Mouse (Mus musculus) thymus, postnatal 4 days (tissue): Measurements from ENCODE around the gene Stambpl1.
"Not testable (repeated sequence)": the region's sequence is repeated elsewhere in the genome, so short reads cannot be mapped to it uniquely, and the experiment has no call there.

ENCODE experiments used
- DNase-seq: peaks from one replicate; pipeline ENCODE4 v3.0.0; 2021

Gene Stambpl1

GRCm38 (mm10) chr19:34198901-34199300, 6.9 kb downstream of the Stambpl1 start:
- no peak for DNase-seq

- no peak for DNase-seq
These were observed 7.5 kb downstream of the Stambpl1 start for GRCm38 (mm10) chr19:34199488-34199887.

GRCm38 (mm10) chr19:34202668-34203067, 10.6 kb downstream of the Stambpl1 start:
- DNase-seq = peak; percentile 56

GRCm38 (mm10) chr19:34206128-34206527, 14.1 kb downstream of the Stambpl1 start:
- DNase-seq = not testable (repeated sequence)

GRCm38 (mm10) chr19:34206760-34207440, 14.9 kb downstream of the Stambpl1 start:
- DNase-seq = no peak

- no peak for DNase-seq
These were observed 17.0 kb downstream of the Stambpl1 start for GRCm38 (mm10) chr19:34209031-34209430.

GRCm38 (mm10) chr19:34209930-34210581, 18.0 kb downstream of the Stambpl1 start:
- DNase-seq = no peak

- DNase-seq = no peak
These were observed 18.8 kb downstream of the Stambpl1 start for GRCm38 (mm10) chr19:34210841-34211240.

GRCm38 (mm10) chr19:34212489-34213250, 20.6 kb downstream of the Stambpl1 start:
- DNase-seq = no peak

GRCm38 (mm10) chr19:34213251-34213645, 21.2 kb downstream of the Stambpl1 start:
- no peak for DNase-seq

GRCm38 (mm10) chr19:34214136-34214535, 22.1 kb downstream of the Stambpl1 start:
- DNase-seq = no peak

GRCm38 (mm10) chr19:34216956-34217355, 24.9 kb downstream of the Stambpl1 start:
- peak; percentile 66 for DNase-seq

GRCm38 (mm10) chr19:34217761-34218160, 25.7 kb downstream of the Stambpl1 start:
- DNase-seq = peak; percentile 36

- DNase-seq = peak; percentile 45
These were observed 27.4 kb downstream of the Stambpl1 start for GRCm38 (mm10) chr19:34219260-34219968.

GRCm38 (mm10) chr19:34220732-34221380, 28.8 kb downstream of the Stambpl1 start:
- no peak for DNase-seq

GRCm38 (mm10) chr19:34222805-34223204, 30.8 kb downstream of the Stambpl1 start:
- no peak for DNase-seq

- no peak for DNase-seq
These were observed 39.6 kb downstream of the Stambpl1 start for GRCm38 (mm10) chr19:34231596-34231995.

GRCm38 (mm10) chr19:34232326-34232725, 40.3 kb downstream of the Stambpl1 start:
- DNase-seq = no peak

- DNase-seq = no peak
These were observed 41.9 kb downstream of the Stambpl1 start for GRCm38 (mm10) chr19:34233944-34234343.

- DNase-seq = no peak
These were observed 44.0 kb downstream of the Stambpl1 start for GRCm38 (mm10) chr19:34236049-34236448.

- DNase-seq = no peak
These were observed 45.7 kb downstream of the Stambpl1 start for GRCm38 (mm10) chr19:34237746-34238145.

- DNase-seq = no peak
These were observed 48.4 kb downstream of the Stambpl1 start for GRCm38 (mm10) chr19:34240273-34241039.
